Mouse (Mus musculus): ENCODE data around the gene Tmtc1.
A peak's percentile ranks its signal among the peaks of the same experiment; 100 is the strongest.

The Tmtc1 gene

DNA sequence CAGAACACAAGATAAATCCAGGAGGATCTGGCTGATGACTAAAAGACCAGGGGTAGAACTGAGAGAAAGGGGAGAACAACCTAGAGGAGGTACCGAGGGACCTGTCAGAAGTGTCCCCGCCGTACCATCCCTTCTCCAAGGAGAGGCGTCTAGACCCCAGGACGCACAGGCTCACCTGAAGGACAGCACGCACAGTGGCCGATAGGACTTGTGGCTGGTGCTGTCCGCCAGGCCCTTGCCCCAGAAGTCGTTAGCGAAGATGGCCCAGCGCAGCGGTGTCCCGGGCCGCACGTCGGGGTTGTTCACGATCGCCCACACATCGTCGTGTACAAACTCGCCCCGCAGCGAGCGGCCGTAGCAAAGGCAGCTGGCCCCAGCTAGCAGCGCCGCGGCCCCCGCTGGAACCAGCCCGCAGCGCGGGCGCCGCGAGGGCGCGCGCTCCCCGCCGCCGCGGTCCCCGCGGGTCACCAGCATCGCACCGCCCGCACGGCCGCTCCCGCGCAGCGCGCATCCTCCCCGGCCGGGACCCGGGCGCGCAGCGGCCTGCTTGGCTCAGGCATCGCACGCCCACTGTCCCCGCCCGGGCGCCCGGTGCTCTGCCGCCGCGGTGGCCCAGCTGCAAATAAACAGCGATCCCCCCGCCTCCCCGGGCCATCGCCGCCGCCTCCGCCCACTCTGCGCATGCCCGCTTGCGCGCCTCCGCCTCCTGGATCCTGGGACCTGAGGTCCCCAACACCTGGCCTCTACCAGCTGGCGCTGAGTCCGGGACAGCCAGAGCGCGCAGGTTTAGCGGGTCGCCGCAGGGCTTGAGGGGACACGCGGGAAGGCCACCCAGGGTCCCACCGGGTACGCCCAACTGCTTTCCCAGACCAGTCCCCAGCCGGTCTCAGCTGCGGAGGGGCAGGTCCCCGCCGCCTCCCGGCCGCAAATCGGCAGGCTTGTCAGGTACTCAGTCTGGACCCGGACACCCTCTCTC lies at the start of gene Tmtc1:
TSS of gene Tmtc1 (minus strand) at position 664 of the 976 bp plus-strand sequence.
- peak; percentile 76 for DNase-seq (ENCODE audit: low read depth, low spot score)

DNA sequence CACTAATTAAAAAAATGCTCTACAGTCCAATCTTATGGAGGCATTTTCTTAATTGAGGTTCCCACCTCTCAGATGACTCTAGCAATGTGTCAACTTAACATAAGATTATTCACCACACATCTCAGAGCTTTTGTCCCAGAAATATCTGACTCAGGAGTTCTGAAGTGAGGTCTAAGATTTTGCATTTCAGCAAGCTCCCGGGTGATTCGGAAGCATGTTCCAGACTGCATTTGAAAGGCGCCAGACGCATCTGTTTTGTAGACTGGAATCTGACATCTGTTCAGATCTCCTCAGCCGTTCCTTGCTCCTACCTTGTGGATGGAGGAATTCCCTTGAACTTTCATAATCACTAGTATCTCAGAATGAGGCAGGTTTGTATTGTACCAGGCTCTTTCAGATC lies 47.7 kb upstream of the Tmtc1 start:
- DNase-seq (ENCODE audit: low read depth, low spot score), result no peak

DNA sequence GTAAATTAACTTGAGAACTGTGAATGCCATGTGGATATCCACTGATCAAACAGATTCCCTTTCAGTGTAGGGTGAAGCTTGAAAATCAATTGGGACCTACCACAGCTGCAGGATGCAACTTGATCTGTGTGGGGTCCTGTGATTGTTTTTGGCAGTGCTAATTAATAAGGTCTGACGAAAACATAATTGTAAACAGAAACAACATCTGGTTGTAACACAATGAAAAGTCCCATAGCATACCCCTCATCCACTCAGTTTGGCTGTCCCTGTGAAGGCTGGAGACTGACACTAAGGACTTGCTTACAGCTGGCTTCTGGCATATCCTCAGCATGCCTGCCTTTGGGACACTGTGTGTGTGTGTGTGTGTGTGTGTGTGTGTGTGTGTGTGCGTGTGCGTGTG lies 42.6 kb upstream of the Tmtc1 start:
- no peak for DNase-seq (ENCODE audit: low read depth, low spot score)

DNA sequence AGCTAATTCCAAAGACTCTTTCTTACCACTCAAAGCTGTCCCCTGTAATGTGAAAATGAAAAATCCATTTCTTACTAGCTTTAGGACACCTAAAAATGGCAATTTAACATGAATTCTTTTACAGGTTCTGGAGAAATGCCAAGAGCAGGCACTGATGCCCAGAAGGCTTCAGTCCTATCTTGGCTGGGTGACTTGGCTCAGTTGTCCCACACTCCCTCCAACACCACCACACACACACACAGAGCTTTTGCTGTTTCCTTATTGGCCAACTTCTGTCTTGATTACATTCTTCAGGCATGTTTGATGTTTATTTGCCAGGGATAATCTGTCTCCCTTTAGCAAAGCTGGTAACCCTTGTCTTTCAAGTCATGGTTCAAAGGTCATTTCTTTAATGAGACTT lies 37.7 kb upstream of the Tmtc1 start:
- DNase-seq (ENCODE audit: low read depth, low spot score), result no peak

DNA sequence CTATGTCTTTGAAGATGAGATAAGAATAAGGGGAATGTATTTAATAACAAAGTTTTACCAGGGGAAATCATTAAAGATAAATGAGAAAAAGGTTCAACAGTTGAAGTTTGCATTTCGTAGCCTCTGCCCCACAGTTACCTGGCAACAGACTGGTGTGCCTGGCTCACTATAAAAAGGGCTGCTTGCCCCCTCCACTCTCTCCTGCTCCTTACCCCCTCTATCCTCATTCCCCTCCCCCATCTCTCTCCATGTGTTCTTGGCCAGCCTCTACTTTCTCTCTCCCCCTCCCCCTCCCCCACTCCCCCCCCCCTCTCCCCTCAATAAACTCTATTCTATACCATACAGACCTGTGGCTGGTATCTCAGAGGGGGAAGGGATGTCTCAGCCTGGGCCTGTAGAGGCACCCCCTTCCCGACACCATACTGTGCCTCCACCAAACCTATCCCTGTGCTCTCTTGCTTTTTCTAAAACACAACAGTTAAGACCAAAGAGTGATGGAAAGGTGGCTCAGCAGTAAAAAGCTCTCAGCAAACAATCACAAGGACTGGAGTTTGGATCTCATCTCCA lies 35.6 kb upstream of the Tmtc1 start:
- no peak for DNase-seq (ENCODE audit: low read depth, low spot score)

DNA sequence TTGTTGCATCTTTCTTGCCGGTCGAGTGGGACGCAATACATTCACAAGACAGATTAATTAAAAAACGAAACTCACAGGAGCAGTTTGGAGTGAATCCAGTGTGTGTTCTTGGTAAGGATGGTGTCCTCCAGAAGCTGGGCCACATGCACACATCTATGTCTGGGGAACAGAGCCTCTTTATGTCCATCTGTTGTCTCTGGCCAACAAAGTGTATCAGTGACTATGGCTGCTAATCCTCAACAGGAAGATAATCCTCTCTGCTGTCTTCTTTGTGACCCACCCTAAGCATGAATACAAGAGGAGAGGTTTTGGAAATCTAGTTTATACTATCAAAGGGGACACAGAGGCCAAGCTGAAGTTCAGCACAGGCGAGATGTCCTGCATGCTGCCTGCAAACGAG lies 34.2 kb upstream of the Tmtc1 start:
- no peak for DNase-seq (ENCODE audit: low read depth, low spot score)

DNA sequence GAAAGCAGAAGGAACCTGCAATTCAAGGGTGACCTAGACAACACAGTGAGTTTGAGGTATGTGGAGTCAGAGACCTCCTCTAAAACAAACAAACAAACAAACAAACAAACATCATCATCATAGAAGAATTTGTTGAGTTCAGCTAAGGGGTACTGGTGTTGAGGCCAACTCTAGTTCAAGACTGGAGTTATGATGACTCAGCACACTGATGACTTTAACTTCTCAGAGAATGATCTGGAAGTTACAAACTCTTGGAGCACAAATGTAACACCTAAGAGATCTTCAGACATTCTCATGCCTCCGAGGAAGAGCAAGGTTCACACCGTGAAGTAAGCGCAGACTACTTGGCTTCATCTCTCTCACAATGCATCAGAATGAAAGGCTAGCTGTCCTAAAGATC lies 28.1 kb upstream of the Tmtc1 start:
- DNase-seq (ENCODE audit: low read depth, low spot score), result no peak

DNA sequence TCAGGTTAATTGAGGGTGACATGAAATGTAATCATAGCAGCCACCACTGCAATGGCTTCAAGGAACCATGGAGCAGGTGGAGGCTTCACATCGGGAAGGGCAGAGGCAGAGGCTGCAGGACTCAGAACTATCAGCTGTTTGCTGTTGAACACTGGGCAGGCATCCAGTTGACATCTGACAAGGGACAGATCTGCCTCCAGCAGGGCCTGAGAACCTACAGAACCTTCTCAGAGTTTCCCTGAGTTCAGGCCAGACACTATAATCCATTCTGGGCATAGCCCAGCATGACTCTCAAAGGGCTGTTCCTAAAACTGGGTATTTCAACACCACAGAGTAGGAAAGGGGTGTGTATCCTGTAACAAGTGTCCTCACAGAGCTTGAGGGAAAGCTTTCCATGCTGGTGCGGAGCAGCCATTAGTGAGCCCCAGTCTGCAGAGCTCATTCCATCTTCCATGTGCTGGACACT lies 23.8 kb upstream of the Tmtc1 start:
- peak; percentile 92 for DNase-seq (ENCODE audit: low read depth, low spot score)

DNA sequence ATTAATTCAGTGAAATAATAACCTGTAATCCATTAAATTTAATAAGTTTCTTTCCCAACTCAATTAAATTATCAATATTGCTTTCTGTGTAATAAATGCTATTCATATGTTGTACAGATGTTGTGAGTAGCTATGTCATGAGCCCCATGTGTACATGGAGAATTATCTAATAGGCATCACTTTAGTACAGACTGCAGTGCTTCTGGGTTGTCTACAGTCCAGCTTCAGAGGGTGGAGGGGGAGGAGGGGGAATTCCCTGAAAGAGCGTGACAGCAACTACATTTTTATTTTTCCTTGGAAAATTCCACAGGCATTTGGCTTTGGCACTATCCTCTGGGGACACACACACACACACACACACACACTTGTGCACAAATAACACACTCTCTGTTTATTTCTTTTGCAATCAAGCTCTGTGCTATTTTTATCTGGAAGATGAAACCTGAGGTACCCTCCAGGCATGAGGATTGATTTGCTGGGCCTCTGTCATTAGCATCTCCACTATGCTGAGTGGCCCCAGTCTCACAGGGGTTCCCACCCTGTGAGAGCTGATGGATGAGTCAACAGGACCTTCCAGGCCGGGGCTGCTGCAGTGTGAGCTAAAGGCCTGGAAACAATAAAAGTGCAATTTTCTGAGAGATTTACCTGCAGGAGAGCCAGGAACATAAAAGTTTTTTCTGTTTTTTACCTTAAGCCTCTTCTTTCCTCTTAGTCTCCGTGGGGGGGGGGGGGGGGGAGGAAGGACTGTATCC lies 23.2 kb upstream of the Tmtc1 start:
- DNase-seq (ENCODE audit: low read depth, low spot score), result peak; percentile 59

DNA sequence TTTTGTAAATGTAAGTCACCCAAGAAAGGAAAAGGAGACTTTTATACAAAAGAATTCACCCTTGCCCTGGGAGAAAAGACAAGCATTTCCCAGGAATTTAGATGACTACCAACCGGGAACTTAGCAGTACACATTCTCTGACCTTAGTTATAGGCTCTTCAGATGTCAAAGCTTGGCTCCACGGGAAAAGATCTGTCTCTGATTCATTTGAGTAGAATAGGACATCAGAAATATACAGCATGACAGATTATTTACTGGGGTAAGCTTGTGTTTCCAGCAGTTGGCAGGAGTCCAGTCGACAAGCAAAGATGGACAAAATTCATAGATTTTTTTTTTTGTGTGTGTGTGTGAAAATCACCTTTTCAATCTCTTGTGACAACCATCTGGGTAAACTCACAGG lies 15.4 kb upstream of the Tmtc1 start:
- no peak for DNase-seq (ENCODE audit: low read depth, low spot score)

DNA sequence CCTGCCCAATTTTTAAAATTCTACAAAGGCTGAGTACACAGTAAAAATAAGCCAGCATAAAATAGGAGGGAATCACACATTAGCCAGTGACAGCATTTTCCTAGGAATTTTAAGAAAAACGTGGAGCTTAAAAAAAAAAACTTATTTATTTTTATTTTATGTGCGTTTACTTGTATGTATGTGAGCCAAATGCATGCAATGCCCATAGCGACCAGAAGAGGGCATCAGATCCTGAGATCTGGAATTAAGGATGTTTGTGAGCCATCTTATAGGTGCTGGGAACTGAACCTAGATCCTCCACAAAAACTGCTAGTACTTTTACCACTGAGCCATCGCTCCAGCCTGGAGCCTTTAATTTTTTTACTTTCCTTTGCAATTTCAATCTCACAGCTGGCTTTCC lies 11.3 kb upstream of the Tmtc1 start:
- DNase-seq (ENCODE audit: low read depth, low spot score), result no peak

DNA sequence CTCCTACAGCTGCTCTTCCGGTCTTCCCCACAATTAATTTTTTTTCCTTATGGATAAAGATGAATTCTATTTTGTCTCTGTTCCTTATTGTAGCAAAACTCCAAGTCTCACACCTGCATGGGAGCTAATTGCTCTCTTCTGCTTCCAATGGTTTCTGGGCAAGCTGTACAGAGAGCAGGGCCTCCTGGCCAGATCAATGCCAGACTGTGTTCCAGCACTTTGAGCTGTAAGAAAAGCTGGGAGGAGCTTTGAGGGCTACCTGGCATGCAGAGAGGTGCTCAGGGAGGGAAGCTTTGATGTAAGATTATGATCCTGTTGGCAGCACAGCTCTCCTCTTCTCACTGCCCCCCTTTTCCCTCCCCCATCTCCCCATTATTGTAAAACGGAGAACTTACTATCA lies 10.6 kb upstream of the Tmtc1 start:
- DNase-seq (ENCODE audit: low read depth, low spot score), result no peak

DNA sequence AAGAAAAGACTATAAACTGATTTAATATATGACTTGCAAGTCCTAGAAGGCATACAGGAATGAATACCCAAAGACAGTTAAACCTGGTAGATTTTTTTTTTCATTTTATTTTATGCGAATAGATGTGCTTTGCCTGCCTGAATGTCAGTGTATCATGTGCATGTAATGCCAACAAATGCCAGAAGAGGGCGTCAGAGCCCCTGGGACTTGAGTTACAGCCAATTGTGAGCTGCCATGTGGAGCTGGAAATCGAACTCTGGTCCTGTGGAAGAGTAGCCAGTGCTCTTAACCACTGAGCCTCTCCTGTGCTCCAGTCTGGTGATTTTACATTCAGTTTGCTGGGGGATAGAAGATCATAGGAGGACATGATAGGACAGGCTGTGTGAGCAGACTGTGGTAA lies 4.0 kb upstream of the Tmtc1 start:
- DNase-seq (ENCODE audit: low read depth, low spot score), result no peak

DNA sequence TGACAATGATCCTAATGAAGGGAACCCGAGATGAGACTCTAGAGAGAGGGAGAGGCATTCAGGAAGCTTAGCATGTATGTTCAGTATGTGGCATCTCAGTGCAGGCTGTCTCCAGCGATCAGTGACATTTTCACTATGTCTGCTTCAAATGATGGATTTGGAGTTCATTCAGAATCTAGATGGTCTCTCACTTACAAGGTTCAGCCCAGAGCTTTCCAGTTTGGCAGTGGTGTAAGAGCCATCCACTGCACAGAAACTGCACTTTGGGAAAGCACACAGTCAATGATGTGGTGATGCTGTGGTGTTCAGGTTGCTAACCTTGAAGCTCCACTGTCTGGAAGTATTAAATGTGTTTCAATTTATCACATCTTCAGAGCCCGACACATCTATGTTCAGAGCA lies 1.9 kb upstream of the Tmtc1 start:
- DNase-seq (ENCODE audit: low read depth, low spot score), result no peak

DNA sequence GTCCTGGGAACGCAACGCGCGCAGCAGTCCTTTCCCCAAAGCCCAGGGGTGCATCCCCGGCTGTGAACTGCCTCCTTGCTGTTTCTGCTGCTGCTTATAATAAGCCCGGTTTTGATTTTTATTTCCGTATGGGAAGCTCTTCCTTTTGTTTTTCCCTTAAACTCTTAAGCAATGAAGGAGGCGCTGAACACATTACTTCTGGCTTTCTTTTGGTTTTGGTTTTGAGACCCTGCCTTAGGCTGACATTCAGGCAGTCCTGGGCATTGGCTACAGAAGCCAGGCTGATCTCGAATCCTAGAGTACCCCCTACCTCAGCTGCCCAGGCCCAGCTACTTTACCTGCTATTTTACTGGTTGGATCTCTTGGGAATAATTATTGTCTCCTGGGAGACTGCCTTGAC lies 607 bp upstream of the Tmtc1 start:
- DNase-seq (ENCODE audit: low read depth, low spot score), result no peak

DNA sequence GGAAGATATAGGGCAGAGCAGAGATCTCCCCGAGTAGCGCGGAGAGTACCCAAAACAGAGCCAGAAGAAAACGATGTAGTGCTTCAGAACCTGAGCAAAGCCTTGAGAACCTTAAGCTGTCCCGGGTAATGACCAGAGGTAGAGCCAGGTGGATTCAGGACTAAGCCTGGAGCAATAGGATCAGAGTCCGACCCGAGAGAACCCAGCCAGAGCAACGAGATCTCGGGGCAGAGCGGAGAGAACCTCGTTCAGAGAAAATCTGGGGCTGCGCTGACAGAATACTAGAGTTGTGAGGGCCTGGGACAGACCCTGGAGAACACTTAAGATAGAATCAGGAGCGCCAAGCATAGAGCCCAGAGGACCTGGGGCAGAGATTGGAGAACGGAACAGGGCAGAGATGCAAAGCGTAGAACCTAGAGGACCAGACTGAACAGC lies 881 bp downstream of the Tmtc1 start:
- DNase-seq (ENCODE audit: low read depth, low spot score), result no peak

DNA sequence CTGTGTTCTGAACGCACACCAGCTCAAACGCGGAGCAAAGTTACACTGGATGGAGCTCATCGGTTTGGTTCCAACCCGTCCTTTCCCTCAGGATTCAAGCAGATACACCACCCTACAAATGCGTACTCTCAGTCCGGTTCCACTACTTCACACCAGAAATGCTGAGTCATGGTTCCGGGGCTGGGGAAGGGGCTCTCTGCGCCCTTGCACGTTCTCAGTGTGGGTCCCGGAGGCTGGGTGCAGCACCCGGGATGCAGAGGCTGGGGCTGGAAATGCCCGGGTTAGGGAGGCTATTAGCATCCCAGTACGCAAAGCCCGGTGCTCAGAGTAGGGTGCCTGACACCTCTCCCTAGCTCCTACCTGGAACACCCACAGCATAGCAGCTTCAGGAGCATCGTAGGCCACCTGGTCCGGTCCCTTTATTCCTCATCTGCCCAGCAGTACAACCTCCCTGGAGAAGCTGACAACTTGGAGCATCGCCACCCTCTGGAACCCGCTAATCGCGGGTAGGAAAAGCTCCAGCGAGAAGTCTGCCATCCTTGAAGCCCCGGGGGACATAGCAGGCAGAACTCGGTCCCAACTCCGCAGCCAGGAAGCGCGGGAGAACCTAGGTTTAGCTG lies 1.4 kb downstream of the Tmtc1 start:
- no peak for DNase-seq (ENCODE audit: low read depth, low spot score)

DNA sequence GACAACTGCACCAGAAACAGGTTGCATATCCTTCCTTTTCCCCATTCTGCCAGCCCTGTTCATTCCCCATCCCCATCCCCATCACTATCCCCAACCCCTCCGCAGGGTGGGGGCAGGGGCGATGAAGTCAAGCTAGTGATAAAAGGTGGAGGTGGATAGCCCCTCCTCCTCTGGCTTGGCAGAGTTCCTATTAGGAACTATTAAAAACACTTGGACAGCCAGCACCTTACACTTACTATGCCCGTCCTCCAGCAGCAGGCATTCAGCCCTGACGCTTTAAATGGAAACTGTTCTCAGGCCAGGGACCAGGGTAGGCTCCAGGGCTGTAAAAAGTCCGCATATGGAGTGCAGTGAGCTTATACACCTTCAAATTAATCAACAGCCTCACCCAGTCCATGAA lies 2.3 kb downstream of the Tmtc1 start:
- peak; percentile 83 for DNase-seq (ENCODE audit: low read depth, low spot score)

DNA sequence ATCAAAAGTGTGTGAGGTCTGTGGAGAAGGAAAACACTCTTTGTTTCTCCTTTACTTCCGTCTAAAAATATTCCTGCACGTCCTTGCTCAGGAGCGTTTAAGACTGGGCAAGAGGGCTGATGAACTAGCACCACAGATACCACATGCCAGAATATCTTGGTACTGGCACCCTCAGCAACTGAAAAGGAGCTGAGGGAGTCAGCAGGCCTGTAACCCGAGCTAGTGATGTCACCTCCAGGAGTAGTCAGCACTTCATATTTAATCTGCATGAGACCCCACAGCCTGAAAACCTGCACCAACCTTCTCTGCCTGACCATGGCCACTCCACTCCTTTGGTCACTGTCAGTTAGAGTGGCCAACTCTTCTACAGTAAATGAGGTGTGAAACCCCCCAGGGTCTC lies 5.1 kb downstream of the Tmtc1 start:
- peak; percentile 91 for DNase-seq (ENCODE audit: low read depth, low spot score)

DNA sequence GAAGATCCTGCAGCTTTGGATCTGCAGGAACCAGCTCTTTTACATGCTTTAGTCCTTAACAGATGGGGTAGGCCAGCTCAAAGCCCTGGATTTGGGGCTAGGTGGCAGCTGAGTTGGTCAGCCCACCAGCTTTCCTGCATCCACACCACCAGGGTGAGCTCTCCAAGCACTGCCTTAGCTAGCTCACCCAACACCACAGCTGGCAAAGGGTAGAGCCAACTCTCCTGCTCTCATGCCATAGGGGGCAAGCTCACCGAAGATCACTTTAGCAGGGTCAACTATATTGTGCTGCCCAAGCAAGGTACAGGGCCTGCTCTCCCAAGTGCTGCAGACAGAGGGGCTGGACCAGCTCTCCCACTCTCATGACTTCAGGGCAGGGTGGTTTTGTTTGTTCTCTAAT lies 6.6 kb downstream of the Tmtc1 start:
- DNase-seq (ENCODE audit: low read depth, low spot score), result peak; percentile 50

DNA sequence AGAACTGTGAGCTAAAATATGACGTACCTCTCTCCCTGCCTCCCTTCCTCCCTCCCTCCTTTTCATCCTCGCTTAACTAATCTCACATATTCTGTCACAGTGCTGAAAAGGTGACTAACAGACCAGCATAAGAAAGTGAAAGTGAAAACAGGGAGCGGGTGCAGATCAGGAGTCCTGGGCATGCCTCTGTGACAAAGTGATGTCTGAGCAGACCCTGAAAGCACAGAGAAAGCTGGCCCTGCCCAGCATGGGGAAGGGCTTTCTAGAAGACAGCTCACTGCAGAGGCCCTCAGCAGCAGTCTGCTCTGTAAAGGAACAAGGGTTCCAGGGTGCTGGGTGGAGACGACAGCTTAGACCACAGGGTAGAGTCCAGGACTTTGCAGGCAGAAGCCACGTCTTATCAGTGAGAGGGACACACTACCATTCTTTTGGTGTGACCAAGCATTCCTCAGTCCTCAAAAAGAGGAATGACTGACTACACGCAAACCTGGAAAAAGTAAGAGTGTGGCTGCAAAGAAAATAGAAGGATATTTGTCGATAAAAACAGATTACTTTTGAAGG lies 7.7 kb downstream of the Tmtc1 start:
- no peak for DNase-seq (ENCODE audit: low read depth, low spot score)

DNA sequence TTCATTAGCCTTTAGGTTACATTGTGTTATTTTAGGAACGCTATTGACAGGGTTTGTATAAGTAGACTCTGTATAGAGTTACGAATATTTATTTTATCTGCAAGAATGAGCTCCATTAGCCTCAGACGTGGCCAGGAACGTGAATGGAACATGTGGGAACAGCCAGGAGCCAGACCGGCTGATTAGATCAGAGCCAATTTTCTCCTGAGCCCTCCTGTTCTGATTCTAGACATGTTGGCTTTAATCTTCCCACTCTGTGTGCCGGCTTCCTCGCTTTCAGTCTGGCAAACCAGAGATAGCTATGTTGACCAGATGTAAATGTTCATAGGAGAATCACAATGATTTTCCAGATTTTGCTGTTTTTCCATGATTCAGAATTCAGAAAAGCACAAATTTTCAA lies 22.6 kb downstream of the Tmtc1 start:
- no peak for DNase-seq (ENCODE audit: low read depth, low spot score)
